Mouse (Mus musculus): Measurements from ENCODE around the gene Syn1. TPM values are rescaled to one million over a fixed set of nuclear protein-coding genes. Genes with fewer than 3 reads are reported as not detected.

Syn1 gene
- polyA plus RNA-seq, 1 experiment from 2014 or later = 0.12 TPM

- H3K4me2 ChIP-seq (replicated peaks; ENCODE audit: low read depth, low read length) = no peak overlapping the region
- no peaks in the 10 kb centered on the region for H3K4me1 ChIP-seq (ENCODE audit: control insufficient read depth, insufficient read depth, low read length)
- no peaks in the 10 kb centered on the region for H3K27me3 ChIP-seq (ENCODE audit: control insufficient read depth, insufficient read depth, low read length)
- 0 out of 2 replicates have a peak, but pooled peaks cover 4% of the 10 kb centered on the region for H3K36me3 ChIP-seq (ENCODE audit: control insufficient read depth, insufficient read depth, low read length)
- H3K9me3 ChIP-seq (ENCODE audit: control insufficient read depth, low read length) = no peaks in the 10 kb centered on the region
- no peak overlapping the region for H3K27ac ChIP-seq (ENCODE audit: low read depth, low read length)
- H3K4me3 ChIP-seq (ENCODE audit: low read length) = no peak overlapping the region
- H3K9ac ChIP-seq (ENCODE audit: low read depth, low read length) = no peak overlapping the region
- ATAC-seq (ENCODE audit: low FRiP score, low TSS enrichment) = no peak
- WGBS = 76% methylated on average over 1 of the region's 1 CpGs
Observed at GRCm38 (mm10) chrX:20923506-20923905, 2.7 kb upstream of the Syn1 start.

GRCm38 (mm10) chrX:20921366-20921765 lies 562 bp upstream of the Syn1 start:
- WGBS = 47% methylated on average over 5 of the region's 5 CpGs
- no peaks in the 10 kb centered on the region for H3K9me3 ChIP-seq (ENCODE audit: control insufficient read depth, low read length)
- no peak for ATAC-seq (ENCODE audit: low FRiP score, low TSS enrichment)

GRCm38 (mm10) chrX:20920249-20920843 lies 458 bp downstream of the Syn1 start:
- Histone ChIP-seq H3K4me1 (ENCODE audit: control insufficient read depth, insufficient read depth, low read length) (no peaks in the 10 kb centered on the region), H3K27me3 (ENCODE audit: control insufficient read depth, insufficient read depth, low read length) (no peaks in the 10 kb centered on the region), H3K27ac (ENCODE audit: low read depth, low read length) (no peak overlapping the region), H3K9me3 (ENCODE audit: control insufficient read depth, low read length) (no peaks in the 10 kb centered on the region), H3K9ac (ENCODE audit: low read depth, low read length) (peak overlapping the region; percentile 28; the same call in 1 of the 2 replicates), H3K4me2 (replicated peaks; ENCODE audit: low read depth, low read length) (peak overlapping the region; percentile 64), H3K36me3 (ENCODE audit: control insufficient read depth, insufficient read depth, low read length) (no peaks in the 10 kb centered on the region), H3K4me3 (ENCODE audit: low read length) (peak overlapping the region; percentile 37)
- WGBS = 24% methylated on average over 38 of the region's 49 CpGs
- ATAC-seq (ENCODE audit: low FRiP score, low TSS enrichment) = peak; percentile 51

More at GRCm38 (mm10) chrX:20921366-20921765, 562 bp upstream of the Syn1 start:
- Histone ChIP-seq H3K27me3 (ENCODE audit: control insufficient read depth, insufficient read depth, low read length) (no peaks in the 10 kb centered on the region), H3K4me3 (ENCODE audit: low read length) (no peak overlapping the region), H3K36me3 (ENCODE audit: control insufficient read depth, insufficient read depth, low read length) (no peaks in the 10 kb centered on the region), H3K9ac (ENCODE audit: low read depth, low read length) (no peak overlapping the region), H3K4me2 (replicated peaks; ENCODE audit: low read depth, low read length) (peak overlapping the region; percentile 64), H3K27ac (ENCODE audit: low read depth, low read length) (no peak overlapping the region), H3K4me1 (ENCODE audit: control insufficient read depth, insufficient read depth, low read length) (no peaks in the 10 kb centered on the region)

DNA sequence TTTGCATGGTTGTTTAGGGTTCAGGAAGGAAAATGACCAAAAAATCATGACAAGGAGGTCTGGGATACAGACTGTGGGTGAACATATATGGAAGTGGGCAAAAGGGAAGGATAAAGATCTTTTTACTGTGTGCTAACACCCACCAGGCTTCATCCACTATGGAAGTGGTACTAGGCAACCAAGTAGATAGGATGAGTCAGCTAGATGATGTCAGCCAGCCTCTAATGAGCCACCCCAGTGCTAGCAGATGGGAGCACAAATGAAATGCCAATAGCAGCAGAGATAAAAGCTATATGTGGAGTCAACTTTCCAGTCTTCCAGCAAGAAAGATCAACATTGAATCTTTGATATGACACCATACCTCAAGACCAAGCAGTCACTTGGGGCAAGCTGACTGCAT lies 5.7 kb downstream of the Syn1 start:
- Histone ChIP-seq H3K4me1 (ENCODE audit: control insufficient read depth, insufficient read depth, low read length) (no peaks in the 10 kb centered on the region), H3K36me3 (ENCODE audit: control insufficient read depth, insufficient read depth, low read length) (no peaks in the 10 kb centered on the region), H3K27ac (ENCODE audit: low read depth, low read length) (no peak overlapping the region), H3K9me3 (ENCODE audit: control insufficient read depth, low read length) (no peaks in the 10 kb centered on the region), H3K9ac (ENCODE audit: low read depth, low read length) (no peak overlapping the region), H3K4me3 (ENCODE audit: low read length) (no peak overlapping the region), H3K27me3 (ENCODE audit: control insufficient read depth, insufficient read depth, low read length) (no peaks in the 10 kb centered on the region), H3K4me2 (replicated peaks; ENCODE audit: low read depth, low read length) (no peak overlapping the region)
- no peak for ATAC-seq (ENCODE audit: low FRiP score, low TSS enrichment)

DNA sequence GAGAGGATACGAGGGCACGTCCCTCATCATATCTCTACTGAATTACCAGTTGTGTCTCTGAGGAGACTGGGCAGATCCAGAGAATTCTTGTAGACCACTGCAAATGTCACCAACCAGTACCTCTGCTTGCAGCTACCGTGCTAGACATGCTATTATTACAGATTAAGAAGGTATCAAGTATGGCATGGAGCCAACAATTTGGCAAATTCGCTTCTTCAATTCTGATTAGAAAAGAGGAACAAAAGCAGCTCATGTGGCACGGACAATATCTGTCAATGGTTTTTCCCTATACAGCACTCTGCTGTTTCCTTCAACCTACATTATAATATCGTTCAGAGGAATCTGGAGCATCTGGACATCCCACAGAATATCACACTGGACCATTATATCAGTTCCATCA lies 7.1 kb downstream of the Syn1 start:
- H3K4me1 ChIP-seq (ENCODE audit: control insufficient read depth, insufficient read depth, low read length) = no peaks in the 10 kb centered on the region
- H3K27me3 ChIP-seq (ENCODE audit: control insufficient read depth, insufficient read depth, low read length) = no peaks in the 10 kb centered on the region
- no peaks in the 10 kb centered on the region for H3K36me3 ChIP-seq (ENCODE audit: control insufficient read depth, insufficient read depth, low read length)
- no peak overlapping the region for H3K9ac ChIP-seq (ENCODE audit: low read depth, low read length)
- no peak overlapping the region for H3K4me2 ChIP-seq (replicated peaks; ENCODE audit: low read depth, low read length)
- H3K4me3 ChIP-seq (ENCODE audit: low read length) = no peak overlapping the region
- no peak for ATAC-seq (ENCODE audit: low FRiP score, low TSS enrichment)
- H3K27ac ChIP-seq (ENCODE audit: low read depth, low read length) = no peak overlapping the region
- WGBS = 83% methylated on average over 6 of the region's 6 CpGs
- no peaks in the 10 kb centered on the region for H3K9me3 ChIP-seq (ENCODE audit: control insufficient read depth, low read length)

- H3K27ac ChIP-seq (ENCODE audit: low read depth, low read length) = no peak overlapping the region
- WGBS = 48% methylated on average over 3 of the region's 3 CpGs
- no peaks in the 10 kb centered on the region for H3K4me1 ChIP-seq (ENCODE audit: control insufficient read depth, insufficient read depth, low read length)
- no peaks in the 10 kb centered on the region for H3K9me3 ChIP-seq (ENCODE audit: control insufficient read depth, low read length)
- no peak overlapping the region for H3K4me3 ChIP-seq (ENCODE audit: low read length)
- no peak overlapping the region for H3K9ac ChIP-seq (ENCODE audit: low read depth, low read length)
- H3K4me2 ChIP-seq (replicated peaks; ENCODE audit: low read depth, low read length) = no peak overlapping the region
- no peaks in the 10 kb centered on the region for H3K36me3 ChIP-seq (ENCODE audit: control insufficient read depth, insufficient read depth, low read length)
- H3K27me3 ChIP-seq (ENCODE audit: control insufficient read depth, insufficient read depth, low read length) = no peaks in the 10 kb centered on the region
- ATAC-seq (ENCODE audit: low FRiP score, low TSS enrichment) = no peak
Observed at GRCm38 (mm10) chrX:20910074-20910473, 10.7 kb downstream of the Syn1 start.

GRCm38 (mm10) chrX:20875241-20875640 lies 45.6 kb downstream of the Syn1 start:
- Histone ChIP-seq H3K9me3 (ENCODE audit: control insufficient read depth, low read length) (no peaks in the 10 kb centered on the region), H3K36me3 (ENCODE audit: control insufficient read depth, insufficient read depth, low read length) (no peaks in the 10 kb centered on the region), H3K9ac (ENCODE audit: low read depth, low read length) (no peak overlapping the region), H3K4me1 (ENCODE audit: control insufficient read depth, insufficient read depth, low read length) (no peaks in the 10 kb centered on the region), H3K27me3 (ENCODE audit: control insufficient read depth, insufficient read depth, low read length) (no peaks in the 10 kb centered on the region), H3K4me3 (ENCODE audit: low read length) (no peak overlapping the region), H3K27ac (ENCODE audit: low read depth, low read length) (no peak overlapping the region), H3K4me2 (replicated peaks; ENCODE audit: low read depth, low read length) (no peak overlapping the region)
- no peak for ATAC-seq (ENCODE audit: low FRiP score, low TSS enrichment)
- 74% methylated on average over 3 of the region's 3 CpGs for WGBS

- WGBS = 33% methylated on average over 11 of the region's 11 CpGs
- H3K4me1 ChIP-seq (ENCODE audit: control insufficient read depth, insufficient read depth, low read length) = no peaks in the 10 kb centered on the region
Observed at GRCm38 (mm10) chrX:20872928-20873500, 47.8 kb downstream of the Syn1 start.

GRCm38 (mm10) chrX:20869962-20870513 lies 50.8 kb downstream of the Syn1 start, which contains the start of gene Timp1:
Timp1 (plus strand) TSS chrX:20870166.
- Histone ChIP-seq H3K4me3 (ENCODE audit: low read length) (peak within 1 kb of the TSS; percentile 34; the same call in 1 of the 2 replicates), H3K9ac (ENCODE audit: low read depth, low read length) (no peak within 1 kb of the TSS), H3K4me1 (ENCODE audit: control insufficient read depth, insufficient read depth, low read length) (no peaks in the 10 kb centered on the region), H3K27ac (ENCODE audit: low read depth, low read length) (no peak within 1 kb of the TSS), H3K9me3 (ENCODE audit: control insufficient read depth, low read length) (no peaks in the 10 kb centered on the region), H3K27me3 (ENCODE audit: control insufficient read depth, insufficient read depth, low read length) (no peaks in the 10 kb centered on the region), H3K36me3 (ENCODE audit: control insufficient read depth, insufficient read depth, low read length) (no peaks in the 10 kb centered on the region), H3K4me2 (replicated peaks; ENCODE audit: low read depth, low read length) (peak within 1 kb of the TSS; percentile 42)
- 30% methylated on average over 18 of the region's 18 CpGs for WGBS
- peak; percentile 92 for ATAC-seq (ENCODE audit: low FRiP score, low TSS enrichment)

More at GRCm38 (mm10) chrX:20872928-20873500, 47.8 kb downstream of the Syn1 start:
- Histone ChIP-seq H3K9me3 (ENCODE audit: control insufficient read depth, low read length) (no peaks in the 10 kb centered on the region), H3K27ac (ENCODE audit: low read depth, low read length) (no peak overlapping the region), H3K4me3 (ENCODE audit: low read length) (no peak overlapping the region), H3K27me3 (ENCODE audit: control insufficient read depth, insufficient read depth, low read length) (no peaks in the 10 kb centered on the region), H3K9ac (ENCODE audit: low read depth, low read length) (no peak overlapping the region), H3K36me3 (ENCODE audit: control insufficient read depth, insufficient read depth, low read length) (no peaks in the 10 kb centered on the region), H3K4me2 (replicated peaks; ENCODE audit: low read depth, low read length) (no peak overlapping the region)
- peak; percentile 32; the same call in 1 of the 2 replicates for ATAC-seq (ENCODE audit: low FRiP score, low TSS enrichment)

Measured in kidney, embryonic 14.5 days (tissue).